Mouse (Mus musculus): ENCODE data around the gene Miox.

GRCm38 (mm10) chr15:89300600-89300999 is 33.6 kb upstream of the Miox start:
- TF ChIP-seq EP300 (IDR thresholded peaks at IDR 0.05; ENCODE audit: insufficient read depth, low read depth, low read length) = no peak
- no peak for TF ChIP-seq CTCF (IDR thresholded peaks at IDR 0.05)
- TF ChIP-seq POLR2A (IDR thresholded peaks at IDR 0.05; ENCODE audit: insufficient read depth, low read depth, low read length) = no peak

Measured in heart, adult 2 months (tissue).